Mouse (Mus musculus): ENCODE data around the gene Tmem91.

Tmem91 gene

DNA sequence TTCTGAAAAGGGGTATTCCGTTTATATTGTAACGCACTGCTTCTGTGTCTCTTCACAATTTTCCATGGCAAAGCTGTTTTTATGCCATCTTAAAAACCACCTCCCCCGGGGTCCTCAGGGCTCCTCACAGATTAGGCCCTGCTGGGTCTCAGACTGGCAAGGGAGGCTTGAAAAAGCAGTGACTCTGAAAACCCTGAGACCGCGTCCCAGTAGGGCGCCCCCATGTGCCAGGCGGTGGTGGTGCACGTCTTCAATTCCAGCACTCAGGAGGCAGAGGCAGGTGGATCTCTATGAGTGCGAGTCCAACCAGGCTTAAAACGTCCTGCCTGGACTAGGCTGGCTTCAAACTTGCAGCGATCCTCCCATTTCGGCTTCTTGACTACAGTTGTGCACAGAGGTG, 25.8 kb upstream of the Tmem91 start:
- no peak for DNase-seq (ENCODE audit: inconsistent age in 2 of 2, low spot score in 1 of 2)

DNA sequence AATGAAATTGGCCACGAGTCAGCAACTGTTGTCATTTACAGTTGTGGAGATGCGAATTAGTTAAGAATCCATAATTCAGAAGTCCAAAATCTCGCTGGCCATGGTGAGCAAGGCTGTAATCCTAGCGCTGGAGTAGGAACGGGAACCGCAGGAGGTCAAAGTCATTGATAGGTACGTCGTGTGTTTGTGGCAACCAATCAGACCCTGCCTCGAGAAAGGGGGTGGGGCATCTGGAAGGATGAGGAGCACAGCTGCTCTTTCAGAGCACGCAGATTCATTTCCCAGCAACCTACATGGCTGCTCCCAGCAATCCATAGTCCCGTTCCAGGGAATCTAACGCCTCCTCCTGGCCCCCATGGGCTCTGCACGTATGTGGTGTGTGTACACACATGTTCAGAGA, 24.9 kb upstream of the Tmem91 start:
- no peak for DNase-seq (ENCODE audit: inconsistent age in 2 of 2, low spot score in 1 of 2)

DNA sequence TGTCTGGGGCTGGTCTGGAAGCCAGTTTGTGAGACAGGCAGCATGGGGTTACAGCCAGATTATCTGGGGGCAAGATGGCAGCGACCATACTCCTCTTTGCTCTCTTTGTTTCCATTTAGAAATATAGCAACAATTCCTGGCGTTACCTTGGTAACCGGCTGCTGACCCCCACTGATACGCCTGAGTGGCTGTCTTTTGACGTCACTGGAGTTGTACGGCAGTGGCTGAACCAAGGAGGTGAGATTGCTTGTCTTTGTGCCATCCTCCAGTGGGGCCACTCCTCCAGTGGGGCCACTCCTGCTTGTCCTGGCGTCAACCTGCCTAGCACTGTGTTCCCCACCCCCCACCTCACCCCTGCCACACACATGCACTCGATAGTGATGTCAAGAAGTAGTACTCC, 19.1 kb upstream of the Tmem91 start:
- no peak for DNase-seq (ENCODE audit: inconsistent age in 2 of 2, low spot score in 1 of 2)

DNA sequence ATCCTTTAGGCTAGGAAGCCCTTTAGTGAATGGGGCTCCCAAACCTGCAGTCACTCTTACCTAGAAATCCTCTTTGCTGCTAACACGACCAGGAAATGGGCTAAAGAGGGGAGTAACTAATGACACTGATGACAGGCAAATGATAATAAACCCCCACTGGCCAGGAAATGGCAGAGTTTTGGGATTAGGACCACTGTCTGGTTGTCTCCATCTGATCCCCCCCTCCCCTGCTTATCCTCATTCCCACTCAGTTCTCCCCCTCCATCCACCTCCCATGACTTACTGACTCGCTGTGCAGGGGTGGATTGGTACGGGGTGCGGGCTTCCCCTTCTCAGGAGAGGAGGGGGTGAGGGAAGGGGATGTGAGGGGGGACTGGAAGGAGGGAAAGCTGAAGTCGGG, 15.1 kb upstream of the Tmem91 start:
- no peak for DNase-seq (ENCODE audit: inconsistent age in 2 of 2, low spot score in 1 of 2)

DNA sequence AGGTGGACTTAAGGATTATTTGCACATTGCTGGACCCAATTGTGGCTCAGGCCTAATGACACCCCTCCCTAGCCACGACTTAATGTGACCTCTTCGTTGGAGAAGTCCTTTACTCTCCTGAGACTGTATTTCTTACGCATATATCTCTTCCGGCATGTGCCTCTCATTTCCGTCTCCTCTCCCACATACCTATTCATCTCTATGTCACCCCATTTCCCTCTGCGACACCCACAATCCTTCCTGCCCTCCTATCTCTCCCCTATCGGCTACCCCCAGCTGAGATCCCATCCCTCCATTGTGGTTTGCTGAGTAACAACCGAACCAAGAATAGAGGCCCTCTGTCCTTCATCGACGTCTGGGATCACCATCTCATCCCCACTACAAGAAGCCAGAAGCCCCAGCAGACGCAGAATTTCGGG, 14.6 kb upstream of the Tmem91 start:
- DNase-seq (ENCODE audit: inconsistent age in 2 of 2, low spot score in 1 of 2): no peak

DNA sequence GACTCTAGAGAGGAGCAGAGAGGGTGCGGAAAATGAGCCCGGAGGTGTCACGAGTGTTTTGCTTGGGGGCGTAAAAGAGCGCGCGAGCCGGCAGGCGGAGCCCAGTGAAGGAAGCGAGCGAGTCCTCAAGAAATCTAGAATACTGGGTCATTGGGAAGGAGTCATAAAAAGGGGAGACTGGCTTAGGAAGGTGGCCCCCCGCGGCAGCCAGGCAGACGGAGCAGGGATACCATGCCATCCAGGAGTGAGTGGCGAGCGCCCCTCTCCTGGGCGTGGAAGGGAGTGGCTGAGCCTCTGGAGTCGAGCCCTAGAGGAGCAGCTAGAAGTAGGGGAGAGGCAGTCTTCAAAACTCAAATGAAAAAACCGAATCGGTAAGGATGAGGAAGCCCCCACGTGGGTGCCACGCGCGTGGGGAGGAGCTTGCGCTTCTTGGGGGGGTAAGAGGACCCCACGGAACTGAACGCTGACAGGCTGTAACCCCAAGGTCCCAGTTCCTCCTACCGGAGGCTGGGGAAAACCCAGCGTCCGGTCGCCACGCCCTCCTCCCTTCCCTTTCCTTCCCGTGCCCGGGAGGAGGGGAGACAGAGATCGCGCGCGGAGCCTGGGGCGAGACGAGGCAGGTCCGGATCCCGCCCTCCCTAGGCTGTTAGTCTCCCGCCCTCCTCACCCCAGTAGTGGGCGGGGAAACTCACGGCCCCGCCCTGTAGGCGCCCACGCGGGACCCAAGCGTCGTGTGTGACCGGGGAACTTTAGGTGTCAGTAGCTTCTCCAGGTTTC, 14.0 kb upstream of the Tmem91 start:
- DNase-seq (ENCODE audit: inconsistent age in 2 of 2, low spot score in 1 of 2): peak; percentile 85 to 91

DNA sequence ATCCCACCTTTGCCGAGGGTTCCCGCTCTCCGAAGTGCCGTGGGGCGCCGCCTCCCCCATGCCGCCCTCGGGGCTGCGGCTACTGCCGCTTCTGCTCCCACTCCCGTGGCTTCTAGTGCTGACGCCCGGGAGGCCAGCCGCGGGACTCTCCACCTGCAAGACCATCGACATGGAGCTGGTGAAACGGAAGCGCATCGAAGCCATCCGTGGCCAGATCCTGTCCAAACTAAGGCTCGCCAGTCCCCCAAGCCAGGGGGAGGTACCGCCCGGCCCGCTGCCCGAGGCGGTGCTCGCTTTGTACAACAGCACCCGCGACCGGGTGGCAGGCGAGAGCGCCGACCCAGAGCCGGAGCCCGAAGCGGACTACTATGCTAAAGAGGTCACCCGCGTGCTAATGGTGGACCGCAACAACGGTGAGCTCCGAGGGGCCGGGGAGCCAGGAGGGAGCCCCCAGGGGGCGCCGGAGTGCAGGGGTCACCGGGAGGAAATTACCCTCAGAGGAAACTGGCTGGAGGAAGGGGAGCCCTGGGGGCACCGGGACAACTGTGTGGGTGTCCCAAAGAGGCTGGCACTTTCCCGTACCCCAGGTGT, 12.9 kb upstream of the Tmem91 start:
- DNase-seq (ENCODE audit: inconsistent age in 2 of 2, low spot score in 1 of 2): peak; percentile 65 to 83

DNA sequence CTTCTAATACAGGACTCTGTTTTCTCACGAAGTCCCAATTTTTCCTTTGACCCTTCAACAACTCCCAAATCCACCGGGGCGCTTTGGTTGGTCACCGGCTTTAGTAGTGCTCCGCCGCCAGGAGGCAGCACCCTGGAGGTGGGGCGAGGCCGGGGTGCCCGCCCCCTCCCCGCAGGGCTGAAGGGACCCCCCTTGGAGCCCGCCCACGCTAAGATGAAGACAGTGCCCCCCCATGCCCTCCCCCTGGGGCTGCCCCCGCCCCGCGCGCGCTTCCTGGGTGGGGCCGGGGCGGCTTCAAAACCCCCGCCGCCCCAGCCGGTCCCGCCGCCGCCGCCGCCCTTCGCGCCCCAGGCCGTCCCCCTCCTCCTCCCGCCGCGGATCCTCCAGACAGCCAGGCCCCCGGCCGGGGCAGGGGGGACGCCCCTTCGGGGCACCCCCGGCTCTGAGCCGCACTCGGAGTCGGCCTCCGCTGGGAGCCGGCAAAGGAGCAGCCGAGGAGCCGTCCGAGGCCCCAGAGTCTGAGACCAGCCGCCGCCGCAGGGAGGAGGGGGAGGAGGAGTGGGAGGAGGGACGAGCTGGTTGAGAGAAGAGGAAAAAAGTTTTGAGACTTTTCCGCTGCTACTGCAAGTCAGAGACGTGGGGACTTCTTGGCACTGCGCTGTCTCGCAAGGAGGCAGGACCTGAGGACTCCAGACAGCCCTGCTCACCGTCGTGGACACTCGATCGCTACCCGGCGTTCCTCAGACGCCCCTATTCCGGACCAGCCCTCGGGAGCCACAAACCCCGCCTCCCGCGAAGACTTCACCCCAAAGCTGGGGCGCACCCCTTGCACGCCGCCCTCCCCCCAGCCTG, 11.9 kb upstream of the Tmem91 start, which contains the start of gene Tgfb1:
TSS of gene Tgfb1 (plus strand) at position 323 of the 852 bp plus-strand sequence.
- peak; percentile 82 to 94 for DNase-seq (ENCODE audit: inconsistent age in 2 of 2, low spot score in 1 of 2)

DNA sequence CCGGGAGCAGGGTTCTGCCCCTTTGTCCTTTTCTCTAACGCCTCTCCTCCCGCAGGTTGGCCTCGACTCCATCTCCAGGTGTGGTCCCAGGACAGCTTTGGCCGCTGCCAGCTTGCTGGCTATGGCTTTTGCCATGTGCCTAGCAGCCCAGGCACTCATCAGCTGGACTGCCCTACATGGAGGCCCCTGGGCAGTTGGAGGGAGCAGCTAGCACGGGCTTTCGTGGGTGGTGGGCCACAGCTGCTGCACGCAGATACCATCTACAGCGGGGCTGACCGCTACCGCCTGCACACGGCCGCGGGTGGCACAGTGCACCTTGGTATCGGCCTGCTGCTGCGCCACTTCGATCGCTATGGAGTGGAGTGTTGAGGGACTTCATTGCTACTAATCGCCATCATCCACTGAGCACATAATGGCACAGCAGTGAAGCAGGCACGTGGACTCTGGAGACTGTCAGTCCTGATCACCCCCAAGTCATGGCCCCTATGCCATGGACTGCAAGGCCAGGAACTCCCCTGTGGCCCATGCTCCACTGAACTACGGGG, 11.0 kb upstream of the Tmem91 start:
- DNase-seq (ENCODE audit: inconsistent age in 2 of 2, low spot score in 1 of 2): peak in 1 of 2 experiments; percentile 38

DNA sequence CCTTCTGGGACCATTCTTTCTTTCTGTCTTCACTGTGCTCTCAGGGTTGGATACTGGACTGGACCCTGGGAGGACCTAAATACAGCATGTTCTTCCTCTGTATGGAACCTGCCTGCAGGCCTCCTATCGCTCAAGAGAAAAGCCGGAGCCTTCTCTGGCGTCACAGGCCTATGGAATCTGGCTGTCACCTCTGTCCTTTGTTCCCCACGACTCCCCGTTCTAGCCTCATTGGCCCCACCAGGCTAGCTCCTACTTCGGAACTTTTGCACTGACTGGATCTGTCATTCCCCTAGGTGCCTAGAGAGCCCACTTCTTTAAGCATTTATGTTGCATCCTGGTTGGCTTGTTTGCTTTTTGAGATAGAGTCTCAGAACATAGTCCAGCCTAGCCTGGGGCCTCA, 9.7 kb upstream of the Tmem91 start:
- DNase-seq (ENCODE audit: inconsistent age in 2 of 2, low spot score in 1 of 2): no peak

DNA sequence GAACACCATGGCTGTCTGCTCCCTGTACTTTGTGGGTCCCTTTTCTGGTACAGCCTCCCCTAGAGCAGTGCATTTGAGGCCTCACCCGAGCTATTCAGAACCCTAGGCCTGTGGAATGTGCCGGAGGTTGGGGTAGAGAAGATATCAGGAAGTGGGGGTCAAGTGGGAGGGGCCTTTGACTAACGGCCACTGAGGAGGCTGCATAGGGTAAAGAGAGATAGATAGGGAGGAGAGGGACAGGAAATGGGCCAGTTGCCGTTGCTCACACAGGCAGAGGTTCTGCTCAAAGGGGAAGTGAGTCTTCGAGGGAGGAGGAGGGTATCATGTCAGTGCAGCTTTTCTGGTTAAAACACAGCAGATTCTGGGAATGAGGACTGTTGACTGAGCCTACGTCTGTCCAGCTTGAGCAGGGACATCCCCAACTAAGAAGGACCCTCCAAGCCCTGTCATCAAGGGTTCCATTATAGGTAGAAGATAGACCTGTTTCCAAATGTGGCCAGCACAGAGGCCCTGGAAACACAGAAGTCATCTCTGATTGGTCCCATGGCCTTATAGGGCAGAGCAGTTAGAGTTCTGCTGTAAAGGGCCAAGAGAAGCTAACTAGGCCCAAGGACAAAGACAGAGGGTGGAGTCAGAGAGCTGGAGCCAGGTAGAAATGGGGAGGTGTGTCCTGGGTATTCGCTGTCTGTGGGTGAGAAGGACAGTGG, 8.7 kb upstream of the Tmem91 start:
- no peak for DNase-seq (ENCODE audit: inconsistent age in 2 of 2, low spot score in 1 of 2)

DNA sequence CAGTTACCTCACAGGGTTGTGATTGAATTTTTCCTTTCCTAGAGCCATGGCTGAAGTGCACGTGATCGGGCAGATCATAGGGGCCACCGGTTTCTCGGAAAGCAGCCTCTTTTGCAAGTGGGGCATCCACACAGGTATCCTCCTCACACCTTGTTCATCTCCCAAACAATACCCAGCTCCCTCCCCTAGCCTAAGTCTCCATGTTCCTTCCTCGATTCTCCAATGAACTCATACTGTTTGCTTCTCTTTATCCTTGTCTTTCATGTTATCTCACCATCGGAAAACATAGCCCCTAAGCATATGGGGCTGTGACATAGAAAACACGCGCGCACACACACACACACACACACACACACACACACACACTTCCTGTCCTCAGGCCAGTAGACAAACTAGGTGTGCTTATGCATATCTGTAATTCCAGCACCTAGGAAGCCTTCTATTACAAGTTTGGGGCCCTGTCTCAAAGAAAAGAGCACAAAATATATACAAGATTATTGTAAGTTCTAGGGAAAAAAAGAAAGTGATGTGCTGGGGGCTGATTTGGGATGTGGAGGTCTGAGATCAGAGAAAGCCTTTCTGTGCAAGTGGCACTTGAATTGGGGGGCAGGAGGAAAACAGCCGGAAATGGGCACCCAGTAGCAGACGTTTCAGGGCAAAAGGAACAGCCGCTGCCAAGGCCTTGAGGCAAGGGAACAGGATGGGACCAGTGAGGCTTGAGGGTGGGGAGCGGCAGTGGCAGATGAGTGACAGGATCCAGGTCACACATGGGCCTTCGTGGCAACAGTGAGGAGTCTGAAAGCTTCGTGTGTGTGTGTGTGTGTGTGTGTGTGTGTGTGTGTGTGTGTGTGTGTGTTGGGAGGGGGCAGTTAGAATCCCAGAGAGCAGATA, 6.6 kb upstream of the Tmem91 start:
- DNase-seq (ENCODE audit: inconsistent age in 2 of 2, low spot score in 1 of 2): peak in 1 of 2 experiments; percentile 53

DNA sequence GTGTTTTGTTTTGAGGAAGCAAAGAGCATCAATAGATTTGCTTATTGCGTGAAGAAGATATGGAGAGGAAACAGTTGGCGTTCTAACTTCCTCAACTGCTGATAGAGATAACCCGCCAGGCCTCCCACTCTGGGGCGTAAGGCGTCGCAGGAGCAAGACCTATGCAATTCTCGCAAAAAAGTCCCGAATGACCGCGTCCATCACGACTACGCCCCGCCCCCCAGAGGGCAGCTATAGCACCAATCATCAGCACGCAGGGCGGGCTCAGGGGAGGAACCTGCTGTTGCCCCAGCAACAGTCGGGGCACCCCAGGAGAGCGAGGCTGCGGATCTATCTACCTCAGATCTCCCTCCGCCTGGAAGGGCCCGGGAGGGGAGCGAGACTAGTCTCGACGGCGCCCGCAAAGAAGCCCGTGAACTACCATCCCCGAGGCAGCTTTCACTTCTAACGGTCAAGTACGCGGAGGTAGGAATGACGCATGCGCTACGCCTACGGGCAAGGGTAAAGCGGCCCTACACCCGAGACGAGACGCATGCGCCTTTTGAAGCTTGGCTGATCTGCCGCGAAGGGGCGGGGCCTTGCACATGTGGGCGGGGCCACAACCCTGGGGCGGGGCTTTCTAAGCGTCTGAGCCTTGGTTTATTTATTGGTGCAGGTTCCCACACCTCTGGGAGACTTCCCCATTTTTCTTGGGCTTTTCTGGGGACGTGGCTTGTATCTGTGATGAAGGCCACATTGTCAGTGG, 5.7 kb upstream of the Tmem91 start, which contains the start of gene B9d2:
TSS of gene B9d2 (plus strand) at position 267 of the 745 bp plus-strand sequence.
- peak; percentile 97 to 100 for DNase-seq (ENCODE audit: inconsistent age in 2 of 2, low spot score in 1 of 2)

DNA sequence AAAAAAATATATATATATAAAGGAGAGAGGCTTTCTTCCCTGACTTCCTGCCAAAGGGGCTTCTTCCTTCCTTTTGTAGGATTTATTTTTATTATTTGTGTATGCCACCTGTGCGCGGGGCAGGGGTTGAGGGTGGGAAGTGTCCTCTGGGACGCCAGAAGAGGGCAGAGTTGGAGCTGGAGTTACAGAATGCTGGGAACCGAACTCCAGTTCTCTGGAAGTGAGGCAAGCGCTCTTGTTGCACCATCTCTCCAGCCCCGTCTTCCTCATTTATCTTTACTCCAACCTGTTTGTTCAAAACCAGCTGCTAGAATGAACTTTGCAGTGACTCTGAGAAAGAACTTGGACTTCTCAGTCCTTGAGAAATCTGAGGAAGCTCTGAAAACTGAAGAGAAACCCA, 5.0 kb upstream of the Tmem91 start:
- no peak for DNase-seq (ENCODE audit: inconsistent age in 2 of 2, low spot score in 1 of 2)

DNA sequence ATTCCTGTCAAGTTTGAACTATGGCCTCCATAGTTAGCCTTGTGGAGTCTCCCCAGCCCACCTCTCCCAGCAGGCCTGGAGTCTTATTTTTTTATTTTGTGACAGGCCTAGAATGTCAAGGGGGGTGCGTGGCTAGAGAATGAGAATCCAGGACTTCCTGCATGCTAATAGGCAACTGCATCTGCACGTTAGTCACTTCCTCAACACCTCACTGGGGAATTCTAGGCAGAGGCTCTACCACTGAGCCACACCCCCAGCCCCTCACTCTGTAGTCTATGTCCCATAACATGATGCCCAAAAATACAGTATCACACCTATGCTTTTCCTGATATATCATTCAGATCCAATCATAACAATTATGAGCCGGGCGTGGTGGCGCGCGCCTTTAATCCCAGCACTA, 2.0 kb upstream of the Tmem91 start:
- no peak for DNase-seq (ENCODE audit: inconsistent age in 2 of 2, low spot score in 1 of 2)

DNA sequence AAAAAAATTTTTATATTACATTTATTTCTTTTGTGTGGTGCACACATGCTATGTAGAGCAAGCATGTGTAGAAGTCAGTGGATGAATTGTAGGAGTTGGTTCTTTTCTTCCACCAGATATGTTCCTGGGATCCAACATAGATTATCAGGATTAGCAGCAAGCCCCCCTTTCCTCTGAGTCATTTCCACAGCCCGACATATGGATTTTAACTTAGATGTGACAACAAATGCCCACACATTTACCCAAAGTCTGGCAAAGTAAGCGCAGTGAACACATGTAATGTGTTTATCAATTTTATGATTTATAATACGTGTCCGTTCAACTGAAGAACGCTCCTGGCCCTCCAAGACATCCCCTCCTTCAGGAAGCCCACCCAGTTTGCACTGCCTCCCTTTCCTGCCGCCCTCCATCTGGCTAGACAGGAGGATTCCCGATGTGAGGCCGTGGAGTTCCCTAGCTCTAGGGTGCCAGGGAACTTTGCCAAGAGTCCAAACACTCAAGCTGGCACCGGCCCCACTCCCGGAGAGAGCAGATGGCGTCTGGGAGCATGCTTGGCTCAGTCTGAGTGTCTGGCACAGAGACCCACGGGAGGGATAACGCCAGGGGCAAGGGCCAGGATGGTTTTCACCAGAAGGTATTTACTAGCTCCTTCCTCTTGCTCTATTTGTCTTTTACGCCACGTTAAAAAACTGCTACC, 1.3 kb upstream of the Tmem91 start:
- peak; percentile 71 to 87 for DNase-seq (ENCODE audit: inconsistent age in 2 of 2, low spot score in 1 of 2)

DNA sequence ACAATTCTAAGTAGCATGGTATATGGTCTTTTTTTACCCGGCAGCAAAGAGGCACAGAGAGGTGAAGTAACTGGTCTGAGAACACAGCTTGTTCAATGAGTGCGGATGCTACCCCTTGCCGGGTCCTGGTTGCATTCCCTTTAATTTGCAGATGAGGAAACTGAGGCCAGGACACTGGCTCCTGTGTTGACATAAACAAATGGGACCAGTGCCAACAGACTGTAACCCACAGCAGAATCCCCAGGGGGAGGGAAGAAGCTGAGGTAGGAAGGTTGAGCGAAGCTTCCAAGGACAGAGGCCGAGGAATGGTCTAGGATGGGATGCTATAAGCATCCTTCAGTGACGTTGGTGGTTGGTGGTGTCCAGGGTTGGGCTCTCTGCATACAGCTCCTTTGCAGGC, 439 bp upstream of the Tmem91 start:
- no peak for DNase-seq (ENCODE audit: inconsistent age in 2 of 2, low spot score in 1 of 2)

DNA sequence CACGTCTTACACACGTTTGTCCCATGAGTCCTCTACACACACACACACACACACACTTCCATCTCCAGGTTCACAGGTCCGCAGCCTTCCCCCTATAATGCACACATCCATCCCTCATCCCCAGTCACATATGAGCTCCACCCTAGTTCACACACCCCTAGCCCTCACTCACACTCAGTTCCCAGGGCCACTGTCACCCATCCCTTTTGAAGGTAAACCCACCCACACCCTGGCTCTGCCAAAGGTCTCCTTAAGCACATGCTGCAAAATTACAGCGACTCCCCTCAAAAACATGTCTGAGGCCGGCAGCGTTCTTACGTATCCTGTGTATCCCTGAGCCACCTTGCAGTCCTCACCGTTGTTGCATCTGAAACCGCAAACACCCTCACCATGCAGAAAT, 669 bp downstream of the Tmem91 start:
- DNase-seq (ENCODE audit: inconsistent age in 2 of 2, low spot score in 1 of 2): no peak

DNA sequence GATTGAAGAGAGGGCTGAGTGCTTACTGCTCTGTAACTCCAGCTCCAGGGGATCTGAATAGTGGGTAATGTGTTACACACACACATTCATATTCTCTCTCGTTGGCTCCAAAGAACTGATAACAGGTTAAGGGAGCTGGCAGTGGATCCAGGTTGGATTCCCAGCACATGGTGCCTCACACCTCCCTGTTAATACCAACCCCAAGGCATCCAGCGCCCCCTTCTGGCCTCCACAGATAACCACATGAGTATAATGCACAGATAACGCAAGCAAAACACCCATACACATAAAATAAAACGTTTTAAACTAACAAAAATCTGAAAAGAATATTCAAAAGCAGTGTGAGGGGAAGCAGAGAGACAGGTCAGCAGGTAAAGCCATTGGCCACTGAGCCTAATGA, 2.5 kb downstream of the Tmem91 start:
- DNase-seq (ENCODE audit: inconsistent age in 2 of 2, low spot score in 1 of 2): no peak

Measured in adrenal gland, adult (tissue).